Mouse (Mus musculus) lung, postnatal 14 days (tissue): Measurements from ENCODE around the gene Fbxw4.

ENCODE experiments used
- DNase-seq: peaks from one replicate; pipeline ENCODE4 v3.0.0; 2021

The Fbxw4 gene

GRCm38 (mm10) chr19:45535214-45535735 is 124.8 kb downstream of the Fbxw4 start:
- no peak for DNase-seq

GRCm38 (mm10) chr19:45533617-45534016 is 126.5 kb downstream of the Fbxw4 start:
- DNase-seq: no peak

- DNase-seq: no peak
Observed at GRCm38 (mm10) chr19:45531554-45531953, 128.6 kb downstream of the Fbxw4 start.

GRCm38 (mm10) chr19:45530200-45530995 is 129.7 kb downstream of the Fbxw4 start:
- DNase-seq: peak; percentile 60

- DNase-seq: no peak
Observed at GRCm38 (mm10) chr19:45529294-45529693, 130.8 kb downstream of the Fbxw4 start.
